Mouse (Mus musculus) kidney, postnatal 0 days (tissue): ENCODE data around the gene Ssc5d. TPM values are rescaled to one million over a fixed set of nuclear protein-coding genes. Genes with fewer than 3 reads are reported as not detected.

Experiments used
- ATAC-seq: fragments of 200-750 bp; cut with Nextera tagmentation; replicated peaks from 2 replicates; pipeline ENCODE4 v1.8.0; 2017; ENCODE audit warnings: low read depth, moderate number of reproducible peaks, moderate TSS enrichment, moderate library complexity; ENCODE audit not compliant: low FRiP score
- DNase-seq: peaks from one replicate; pipeline ENCODE4 v3.0.0-alpha.2; 2016; ENCODE audit warnings: low spot score
- H3K27ac ChIP-seq: fragments of 300-500 bp; sonication (generic); 2 replicates; pipeline ENCODE4 v1.5.1; 2014; ENCODE audit warnings: mild to moderate bottlenecking
- H3K27me3 ChIP-seq: fragments of 300-500 bp; sonication (generic); 2 replicates; pipeline ENCODE4 v1.6.1; 2014; ENCODE audit warnings: low read length, mixed read lengths; ENCODE audit not compliant: insufficient read depth
- H3K36me3 ChIP-seq: fragments of 300-500 bp; sonication (generic); 2 replicates; pipeline ENCODE4 v1.6.1; 2014; ENCODE audit warnings: low read length, mixed read lengths; ENCODE audit not compliant: insufficient read depth
- H3K4me1 ChIP-seq: fragments of 300-500 bp; sonication (generic); replicated peaks from 2 replicates; pipeline ENCODE4 v1.6.1; 2014; ENCODE audit warnings: antibody characterized with exemption, low read length, mixed read lengths; ENCODE audit not compliant: insufficient read depth
- H3K4me2 ChIP-seq: fragments of 300-500 bp; sonication (generic); 2 replicates; pipeline ENCODE4 v1.6.1; 2014; ENCODE audit warnings: mild to moderate bottlenecking, low read length, moderate library complexity, mixed read lengths
- H3K4me3 ChIP-seq: fragments of 300-500 bp; sonication (generic); replicated peaks from 2 replicates; pipeline ENCODE4 v1.5.1; 2014; ENCODE audit warnings: low read depth, low read length
- H3K9ac ChIP-seq: fragments of 300-500 bp; sonication (generic); 2 replicates; pipeline ENCODE4 v1.6.1; 2014; ENCODE audit warnings: low read depth, low read length
- H3K9me3 ChIP-seq: fragments of 300-500 bp; sonication (generic); replicated peaks from 2 replicates; pipeline ENCODE4 v1.6.1; 2016; ENCODE audit warnings: low read length, inconsistent platforms, mixed read lengths
- CTCF ChIP-seq: IDR thresholded peaks from 2 replicates; pipeline ENCODE4 v1.5.1; 2016; ENCODE audit warnings: antibody characterized with exemption, low read depth, mild to moderate bottlenecking, moderate library complexity
- WGBS: fragments of 180-500 bp; shearing (Covaris S2); extraction: QIAGEN DNeasy Blood & Tissue Kit; methylation state at CpG from one replicate; pipeline ENCODE4 v1.1.7; 2014; 5-methylcytosine and 5-hydroxymethylcytosine counted together
- polyA plus RNA-seq: library from polyadenylated mRNA; unstranded; fragments of >200 nt; fragmentation: Nextera tagmentation; extraction: Ambion mirVana; gene quantifications from 2 replicates; pipeline ENCODE4 v1.2.1, GENCODE M21; 2015

The Ssc5d gene
- polyA plus RNA-seq, 1 experiment from 2014 or later: 1.1 TPM

DNA sequence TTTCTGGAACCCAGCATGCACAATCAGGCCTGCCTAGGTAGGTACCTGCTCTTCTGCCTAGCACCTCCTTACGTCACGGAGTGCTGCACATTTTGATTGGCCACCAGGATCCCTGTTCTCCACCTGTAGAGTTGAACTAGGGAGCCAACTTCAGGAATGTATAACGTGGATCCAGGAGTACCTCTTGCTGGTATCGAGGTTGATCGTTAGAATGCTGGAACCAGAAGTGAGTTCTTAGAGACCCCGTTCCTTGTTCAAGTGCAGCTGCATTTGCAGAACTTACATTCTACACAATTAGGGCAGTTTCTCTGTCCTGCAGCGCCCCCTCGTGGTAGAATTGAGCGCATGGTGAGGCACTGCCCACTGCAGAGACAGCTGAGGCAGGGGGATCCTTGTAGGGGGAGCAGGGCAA lies 14.5 kb downstream of the Ssc5d start:
- DNase-seq: peak; percentile 77
- Histone ChIP-seq H3K36me3 (no peaks in the 10 kb centered on the region), H3K9me3 (no peaks in the 10 kb centered on the region), H3K4me1 (no peaks in the 10 kb centered on the region), H3K27ac (no peak overlapping the region), H3K9ac (no peak overlapping the region), H3K4me3 (no peak overlapping the region), H3K27me3 (no peaks in the 10 kb centered on the region), H3K4me2 (no peak overlapping the region)
- ATAC-seq: peak; percentile 67; the same call in 1 of the 2 replicates
- TF ChIP-seq CTCF: peak; percentile 83
- WGBS: 19% methylated on average over 9 of the region's 9 CpGs

GRCm38 (mm10) chr7:4942673-4943072 lies 17.1 kb downstream of the Ssc5d start:
- Histone ChIP-seq H3K4me1 (no peaks in the 10 kb centered on the region), H3K9ac (no peak overlapping the region), H3K27me3 (no peaks in the 10 kb centered on the region), H3K4me2 (no peak overlapping the region), H3K36me3 (no peaks in the 10 kb centered on the region), H3K4me3 (no peak overlapping the region), H3K27ac (no peak overlapping the region), H3K9me3 (no peaks in the 10 kb centered on the region)
- DNase-seq (no peak), ATAC-seq (no peak)
- 57% methylated on average over 5 of the region's 5 CpGs for WGBS
- TF ChIP-seq CTCF: no peak

DNA sequence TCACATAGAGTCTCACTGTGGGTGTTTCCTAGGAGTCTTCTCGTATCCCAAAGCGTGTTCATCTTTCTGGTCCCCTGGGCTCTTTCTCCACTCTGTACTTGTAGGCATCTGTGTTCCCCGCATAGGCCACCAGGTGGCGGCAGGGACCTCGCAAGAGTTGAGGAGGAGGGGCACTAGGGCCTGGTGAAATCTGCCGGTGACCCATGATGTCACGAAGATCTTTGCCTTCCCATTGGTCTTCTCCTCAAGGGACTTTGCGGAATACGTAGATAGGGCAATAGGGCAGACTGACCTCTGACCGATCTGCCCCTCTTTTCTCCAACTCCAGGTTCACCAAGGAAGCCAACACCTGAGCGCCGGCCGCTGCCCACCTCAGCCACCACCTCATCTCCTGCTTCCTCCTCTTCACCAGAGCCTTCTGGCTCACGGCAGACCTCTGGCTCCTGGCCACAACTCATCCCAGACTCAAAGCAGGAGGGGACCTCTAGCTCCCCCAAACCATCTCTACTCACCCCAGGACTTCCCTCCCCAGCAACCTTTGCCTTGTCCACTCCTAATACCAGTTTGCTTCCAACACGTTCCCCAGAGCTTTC lies 17.7 kb downstream of the Ssc5d start:
- no peaks in the 10 kb centered on the region for H3K27me3 ChIP-seq
- peak; percentile 95 for DNase-seq
- H3K9me3 ChIP-seq: no peaks in the 10 kb centered on the region
- TF ChIP-seq CTCF: peak; percentile 99
- WGBS: 18% methylated on average over 15 of the region's 15 CpGs
- peak; percentile 84 for ATAC-seq
- no peaks in the 10 kb centered on the region for H3K4me1 ChIP-seq
- H3K27ac ChIP-seq: no peak overlapping the region
- H3K4me3 ChIP-seq: no peak overlapping the region
- no peaks in the 10 kb centered on the region for H3K36me3 ChIP-seq
- no peak overlapping the region for H3K9ac ChIP-seq
- peak overlapping the region; percentile 48 for H3K4me2 ChIP-seq

DNA sequence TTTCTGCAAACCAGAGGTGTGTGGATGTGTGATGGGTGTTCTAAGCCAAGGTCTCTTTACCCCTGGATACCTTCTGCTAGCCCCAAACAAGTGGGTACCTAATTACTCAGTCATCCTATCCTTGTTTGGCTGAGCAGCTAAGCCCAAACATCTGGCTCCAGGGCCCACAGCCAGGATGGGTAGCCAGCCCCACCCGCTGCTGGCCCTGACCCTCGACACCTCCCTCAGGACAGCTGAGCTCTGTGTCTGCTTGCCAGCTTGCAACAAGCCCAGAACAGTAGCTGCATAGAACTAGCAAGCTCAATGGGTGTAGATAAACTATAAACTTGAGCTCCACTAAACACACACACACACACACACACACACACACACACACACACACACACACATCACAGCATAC lies 22.3 kb downstream of the Ssc5d start:
- TF ChIP-seq CTCF: no peak
- 36% methylated on average over 2 of the region's 2 CpGs for WGBS
- ATAC-seq (no peak), DNase-seq (no peak)
- no peaks in the 10 kb centered on the region for H3K4me1 ChIP-seq
- no peak overlapping the region for H3K4me2 ChIP-seq
- H3K9ac ChIP-seq: no peak overlapping the region
- no peak overlapping the region for H3K27ac ChIP-seq
- H3K9me3 ChIP-seq: no peaks in the 10 kb centered on the region
- no peaks in the 10 kb centered on the region for H3K27me3 ChIP-seq
- no peak overlapping the region for H3K4me3 ChIP-seq
- no peaks in the 10 kb centered on the region for H3K36me3 ChIP-seq

- Histone ChIP-seq H3K36me3 (no peaks in the 10 kb centered on the region), H3K27me3 (no peaks in the 10 kb centered on the region), H3K4me1 (no peaks in the 10 kb centered on the region), H3K27ac (no peak overlapping the region), H3K9ac (no peak overlapping the region), H3K4me3 (no peak overlapping the region), H3K4me2 (no peak overlapping the region), H3K9me3 (no peaks in the 10 kb centered on the region)
- ATAC-seq: no peak
- no peak for DNase-seq
- 61% methylated on average over 6 of the region's 6 CpGs for WGBS
- no peak for TF ChIP-seq CTCF
These were observed 22.8 kb downstream of the Ssc5d start for GRCm38 (mm10) chr7:4948386-4948785.

DNA sequence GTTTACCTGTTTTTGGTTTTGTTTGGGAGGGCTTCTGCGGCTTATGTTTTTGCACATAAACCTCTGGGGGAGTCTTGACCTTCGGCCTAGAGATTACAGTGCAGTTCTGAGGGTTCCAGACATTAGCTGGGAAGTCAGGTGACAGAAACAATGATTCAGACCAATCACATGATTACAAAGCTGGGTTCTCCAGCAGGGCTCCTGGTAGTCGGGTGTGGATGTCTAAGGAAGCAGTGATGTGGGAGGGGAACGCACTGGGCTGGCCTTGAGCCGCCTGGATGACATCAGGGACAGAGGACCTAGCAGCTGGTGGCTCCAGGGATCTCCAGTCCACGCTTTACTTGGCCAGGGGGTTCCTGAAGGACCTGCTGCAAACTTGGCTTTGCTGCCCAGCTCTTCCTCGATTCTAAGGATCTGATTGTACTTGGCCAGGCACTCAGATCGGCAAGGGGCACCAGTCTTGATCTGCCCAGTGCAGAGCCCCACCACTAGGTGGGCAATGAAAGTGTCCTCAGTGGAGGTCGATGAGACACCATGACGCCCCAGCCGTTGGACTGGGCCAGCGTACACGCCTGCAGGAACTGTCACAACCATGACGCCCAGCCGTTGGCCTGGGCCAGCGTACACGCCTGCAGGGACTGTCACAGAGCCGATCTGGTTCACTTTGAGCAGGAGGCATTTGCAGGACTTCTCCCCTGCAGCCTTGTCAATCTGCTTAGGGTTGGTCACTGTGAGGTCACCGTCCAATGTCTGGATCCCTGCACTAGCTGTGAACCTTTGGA lies 25.2 kb downstream of the Ssc5d start:
- no peaks in the 10 kb centered on the region for H3K4me1 ChIP-seq
- TF ChIP-seq CTCF: no peak
- no peaks in the 10 kb centered on the region for H3K27me3 ChIP-seq
- ATAC-seq (no peak), DNase-seq (no peak)
- H3K9me3 ChIP-seq: no peaks in the 10 kb centered on the region
- H3K36me3 ChIP-seq: no peaks in the 10 kb centered on the region
- 82% methylated on average over 19 of the region's 19 CpGs for WGBS
- no peak overlapping the region for H3K27ac ChIP-seq
- H3K9ac ChIP-seq: no peak overlapping the region
- no peak overlapping the region for H3K4me3 ChIP-seq
- no peak overlapping the region for H3K4me2 ChIP-seq
